Comparison of ENCODE assay signal across 13 mouse cellular contexts in genomic region chr9:96696788-96697492, GRCm38 (mm10). TPM values are rescaled to one million over a fixed set of nuclear protein-coding genes. Genes with fewer than 3 reads are reported as not detected.
DNase-seq lines count a peak whose midpoint lies in the region; ATAC-seq and TF ChIP-seq lines count a peak whose summit lies in the region.
"Had no signal": no experiment of that assay in that cellular context is flagged by ENCODE, and none has a peak within 500 bp of the region (broad histone marks: within the 10 kb centered on the region; RNA-seq: fewer than 3 reads in every experiment).

No protein-coding gene starts in this region.

- ATAC-seq in heart, embryonic 13.5 days (ENCODE audit: extremely low read depth, insufficient number of reproducible peaks, low FRiP score, low TSS enrichment), result no peak
- ATAC-seq in heart, postnatal 0 days (ENCODE audit: insufficient read depth, low read depth), result no peak
- no peak for ATAC-seq in midbrain, embryonic 11.5 days (ENCODE audit: low FRiP score)

- no peak for TF ChIP-seq EP300 in heart, postnatal 0 days (IDR thresholded peaks at IDR 0.05; ENCODE audit: low read depth)

- peak overlapping the region; percentile 37 for H3K9ac ChIP-seq in heart, embryonic 13.5 days
- peak overlapping the region; percentile 5; the same call in 1 of the 2 replicates for H3K9ac ChIP-seq in heart, postnatal 0 days (replicated peaks; ENCODE audit: low read depth, low read length)
- no peak overlapping the region for H3K9ac ChIP-seq in midbrain, embryonic 11.5 days (ENCODE audit: low read length)
- H3K9ac ChIP-seq: hindbrain, embryonic 14.5 days; liver, embryonic 14.5 days; neural tube, embryonic 15.5 days had no signal

- peaks cover 43% of the 10 kb centered on the region for H3K4me1 ChIP-seq in heart, embryonic 13.5 days
- peaks cover 26% of the 10 kb centered on the region for H3K4me1 ChIP-seq in heart, postnatal 0 days (ENCODE audit: control insufficient read depth, insufficient read depth)
- no peaks in the 10 kb centered on the region for H3K4me1 ChIP-seq in midbrain, embryonic 11.5 days (ENCODE audit: control insufficient read depth, insufficient read depth, low read length)

- no peak overlapping the region for H3K4me3 ChIP-seq in heart, embryonic 13.5 days
- no peak overlapping the region for H3K4me3 ChIP-seq in heart, postnatal 0 days (ENCODE audit: low read depth, low read length)
- H3K4me3 ChIP-seq in midbrain, embryonic 11.5 days (ENCODE audit: low read depth, low read length), result no peak overlapping the region
- H3K4me3 ChIP-seq: erythroblast, embryonic 14.5 days; neural tube, embryonic 15.5 days had no signal

- DNase-seq in heart, adult 18-20 months, result no peak
- peak; percentile 36 for DNase-seq in urinary bladder, adult 2 months (ENCODE audit: low spot score)
- no peak for DNase-seq in urinary bladder, postnatal 10 days (ENCODE audit: low spot score)
- DNase-seq in heart, postnatal 0 days (ENCODE audit: low spot score), result no peak
- peak; percentile 32 to 52 for DNase-seq in urinary bladder, postnatal 36 days (ENCODE audit: low spot score in 2 of 2)
- no peak for DNase-seq in midbrain, embryonic 11.5 days (ENCODE audit: low spot score, missing footprints)
- DNase-seq: adrenal gland, postnatal 10 days; cerebellum, adult 9-10 months had no signal

- peaks cover 8% of the 10 kb centered on the region for H3K9me3 ChIP-seq in heart, embryonic 13.5 days
- H3K9me3 ChIP-seq in heart, postnatal 0 days (replicated peaks; ENCODE audit: control insufficient read depth, low read length), result 0 out of 2 replicates have a peak, but pooled peaks cover 4% of the 10 kb centered on the region
- H3K9me3 ChIP-seq in midbrain, embryonic 11.5 days (ENCODE audit: control insufficient read depth, low read length), result peaks cover 2% of the 10 kb centered on the region; the same call in 1 of the 2 replicates
- H3K9me3 ChIP-seq: neural tube, embryonic 15.5 days had no signal

- no peak overlapping the region for H3K4me2 ChIP-seq in heart, embryonic 13.5 days
- H3K4me2 ChIP-seq in heart, postnatal 0 days (ENCODE audit: low read depth, low read length), result no peak overlapping the region
- no peak overlapping the region for H3K4me2 ChIP-seq in midbrain, embryonic 11.5 days
- H3K4me2 ChIP-seq: hindbrain, embryonic 14.5 days; neural tube, embryonic 15.5 days had no signal

- H3K27me3 ChIP-seq in heart, embryonic 13.5 days (replicated peaks), result no peaks in the 10 kb centered on the region
- H3K27me3 ChIP-seq in heart, postnatal 0 days (ENCODE audit: control insufficient read depth, insufficient read depth, low read length), result no peaks in the 10 kb centered on the region
- H3K27me3 ChIP-seq in midbrain, embryonic 11.5 days (ENCODE audit: control insufficient read depth, insufficient read depth, low read length), result no peaks in the 10 kb centered on the region
- H3K27me3 ChIP-seq: neural tube, embryonic 15.5 days had no signal

- peaks cover 36% of the 10 kb centered on the region for H3K36me3 ChIP-seq in heart, embryonic 13.5 days
- H3K36me3 ChIP-seq in heart, postnatal 0 days (replicated peaks; ENCODE audit: control insufficient read depth, insufficient read depth, low read length), result peaks cover 15% of the 10 kb centered on the region
- no peaks in the 10 kb centered on the region for H3K36me3 ChIP-seq in midbrain, embryonic 11.5 days (ENCODE audit: control insufficient read depth, insufficient read depth, low read length)

- TF ChIP-seq CTCF in heart, postnatal 0 days (IDR thresholded peaks at IDR 0.05; ENCODE audit: low read depth), result no peak

- peak overlapping the region; percentile 81 for H3K27ac ChIP-seq in heart, embryonic 13.5 days (replicated peaks)
- H3K27ac ChIP-seq in heart, postnatal 0 days (ENCODE audit: low read depth), result peak overlapping the region; percentile 85
- H3K27ac ChIP-seq in midbrain, embryonic 11.5 days (ENCODE audit: low read depth, low read length), result no peak overlapping the region
- H3K27ac ChIP-seq: hindbrain, embryonic 14.5 days; liver, embryonic 14.5 days; neural tube, embryonic 15.5 days had no signal

- WGBS in heart, embryonic 13.5 days, result 77% methylated on average over 14 of the region's 14 CpGs
- WGBS in heart, postnatal 0 days, result 70% methylated on average over 14 of the region's 14 CpGs
- 87% methylated on average over 14 of the region's 14 CpGs for WGBS in midbrain, embryonic 11.5 days

RNA-seq across cellular contexts. Expression of gene Zbtb38, which starts 55.7 kb away (rescaled TPM):
- polyA plus RNA-seq in heart, embryonic 13.5 days (2015; fragmentation: Nextera tagmentation; extraction: Ambion mirVana), result 27.1 and 31.3 TPM in 2 replicates
- total RNA-seq in heart, adult 18-20 months (2021), result 10 to 100 TPM; 34.7 to 42.9 TPM
- 8.1 and 14.3 TPM in 2 replicates for polyA plus RNA-seq in urinary bladder, adult 2 months (2012; rRNA removed)
- total RNA-seq in heart, postnatal 0 days (2014; rRNA removed; ENCODE audit: low replicate concordance), result 31.8 and 44.5 TPM in 2 replicates
- 27.5 and 28.7 TPM in 2 replicates for polyA plus RNA-seq in heart, postnatal 0 days (2015; fragmentation: Nextera tagmentation; extraction: Ambion mirVana)
- 11.3 and 11.9 TPM in 2 replicates for polyA plus RNA-seq in midbrain, embryonic 11.5 days (2014; fragmentation: Nextera tagmentation; extraction: Ambion mirVana)

Comparison
In these comparisons a context has a peak if more than half of its experiments do, and no peak if none do; other contexts are left out.
1. DNase-seq: peak in urinary bladder, adult 2 months (single experiment) and urinary bladder, postnatal 36 days (2 of 2); none in heart, adult 18-20 months (0 of 2), urinary bladder, postnatal 10 days (single experiment), heart, postnatal 0 days (single experiment) and midbrain, embryonic 11.5 days (single experiment).